Mouse (Mus musculus): ENCODE measurements around the gene Ndufa12.

GRCm38 (mm10) chr10:94151488-94151887 lies 47.0 kb upstream of the Ndufa12 start:
- TF ChIP-seq CTCF (IDR thresholded peaks at IDR 0.05): no peak
- TF ChIP-seq EP300 (IDR thresholded peaks at IDR 0.05): peak; percentile 73

All from lung, postnatal 0 days (tissue).